Comparison of ENCODE assay signal across 17 mouse cellular contexts in genomic region chr5:69705168-69705532, GRCm38 (mm10).
A peak's percentile ranks its signal among the peaks of the same experiment; 100 is the strongest.
DNase-seq lines count a peak whose midpoint lies in the region; ATAC-seq and TF ChIP-seq lines count a peak whose summit lies in the region.
"Had no signal": no experiment of that assay in that cellular context is flagged by ENCODE, and none has a peak within 500 bp of the region (broad histone marks: within the 10 kb centered on the region; RNA-seq: fewer than 3 reads in every experiment).

No protein-coding gene starts in this region.

- 0 out of 2 replicates have a peak, but pooled peaks cover 3% of the 10 kb centered on the region for H3K4me1 ChIP-seq in midbrain, embryonic 13.5 days (replicated peaks)
- H3K4me1 ChIP-seq in midbrain, embryonic 11.5 days (ENCODE audit: control insufficient read depth, insufficient read depth, low read length): peaks cover 2% of the 10 kb centered on the region; the same call in 1 of the 2 replicates
- H3K4me1 ChIP-seq in hindbrain, embryonic 16.5 days (ENCODE audit: control insufficient read depth, insufficient read depth, low read depth, low read length): no peaks in the 10 kb centered on the region
- H3K4me1 ChIP-seq in intestine, postnatal 0 days (replicated peaks; ENCODE audit: control insufficient read depth, insufficient read depth, low read length): no peaks in the 10 kb centered on the region
- H3K4me1 ChIP-seq: embryonic facial prominence, embryonic 13.5 days had no signal

- no peaks in the 10 kb centered on the region for H3K27me3 ChIP-seq in midbrain, embryonic 13.5 days
- H3K27me3 ChIP-seq in midbrain, embryonic 11.5 days (ENCODE audit: control insufficient read depth, insufficient read depth, low read length): no peaks in the 10 kb centered on the region
- H3K27me3 ChIP-seq in hindbrain, embryonic 16.5 days (replicated peaks; ENCODE audit: control insufficient read depth, insufficient read depth, low read length): no peaks in the 10 kb centered on the region
- H3K27me3 ChIP-seq in intestine, postnatal 0 days (replicated peaks; ENCODE audit: control insufficient read depth, insufficient read depth, low read length): no peaks in the 10 kb centered on the region
- H3K27me3 ChIP-seq: embryonic facial prominence, embryonic 13.5 days had no signal

- H3K4me3 ChIP-seq in midbrain, embryonic 13.5 days (replicated peaks): no peak overlapping the region
- H3K4me3 ChIP-seq in midbrain, embryonic 11.5 days (ENCODE audit: low read depth, low read length): no peak overlapping the region
- H3K4me3 ChIP-seq in hindbrain, embryonic 16.5 days (ENCODE audit: low read length): no peak overlapping the region
- no peak overlapping the region for H3K4me3 ChIP-seq in intestine, postnatal 0 days (ENCODE audit: low read depth, low read length)
- H3K4me3 ChIP-seq: embryonic facial prominence, embryonic 13.5 days had no signal

- peak; percentile 8 to 59 for DNase-seq in cerebellum, postnatal 14 days
- DNase-seq in cerebellum, postnatal 4 days (ENCODE audit: low spot score in 2 of 2): no peak
- DNase-seq in midbrain, embryonic 11.5 days (ENCODE audit: low spot score, missing footprints): no peak
- DNase-seq in retina, postnatal 1 day: peak; percentile 55
- no peak for DNase-seq in urinary bladder, adult 18-20 months (ENCODE audit: low spot score in 2 of 2)
- DNase-seq: adrenal gland, postnatal 14 days; gastrocnemius, postnatal 36 days; kidney, adult 18-20 months; kidney, postnatal 10 days; liver; thymus, adult 2 months had no signal

- H3K4me2 ChIP-seq in midbrain, embryonic 13.5 days (replicated peaks): no peak overlapping the region
- no peak overlapping the region for H3K4me2 ChIP-seq in midbrain, embryonic 11.5 days
- H3K4me2 ChIP-seq in hindbrain, embryonic 16.5 days (ENCODE audit: low read length): no peak overlapping the region
- H3K4me2 ChIP-seq in intestine, postnatal 0 days (replicated peaks; ENCODE audit: low read depth): no peak overlapping the region
- H3K4me2 ChIP-seq: embryonic facial prominence, embryonic 13.5 days had no signal

- H3K9me3 ChIP-seq in midbrain, embryonic 13.5 days: no peaks in the 10 kb centered on the region
- no peaks in the 10 kb centered on the region for H3K9me3 ChIP-seq in midbrain, embryonic 11.5 days (ENCODE audit: control insufficient read depth, low read length)
- H3K9me3 ChIP-seq in hindbrain, embryonic 16.5 days (ENCODE audit: control insufficient read depth, low read length): no peaks in the 10 kb centered on the region
- H3K9me3 ChIP-seq in intestine, postnatal 0 days (ENCODE audit: control insufficient read depth): no peaks in the 10 kb centered on the region
- H3K9me3 ChIP-seq: embryonic facial prominence, embryonic 13.5 days; G1E had no signal

- no peak overlapping the region for H3K9ac ChIP-seq in midbrain, embryonic 13.5 days (replicated peaks)
- no peak overlapping the region for H3K9ac ChIP-seq in midbrain, embryonic 11.5 days (ENCODE audit: low read length)
- H3K9ac ChIP-seq in hindbrain, embryonic 16.5 days (ENCODE audit: low read depth, low read length): no peak overlapping the region
- no peak overlapping the region for H3K9ac ChIP-seq in intestine, postnatal 0 days (ENCODE audit: low read depth, low read length)
- H3K9ac ChIP-seq: embryonic facial prominence, embryonic 13.5 days had no signal

- no peak overlapping the region for H3K27ac ChIP-seq in midbrain, embryonic 13.5 days
- H3K27ac ChIP-seq in midbrain, embryonic 11.5 days (ENCODE audit: low read depth, low read length): no peak overlapping the region
- no peak overlapping the region for H3K27ac ChIP-seq in hindbrain, embryonic 16.5 days (ENCODE audit: low read depth, low read length)
- no peak overlapping the region for H3K27ac ChIP-seq in intestine, postnatal 0 days (ENCODE audit: low read depth, low read length)
- H3K27ac ChIP-seq: embryonic facial prominence, embryonic 13.5 days had no signal

- H3K36me3 ChIP-seq in midbrain, embryonic 13.5 days: no peaks in the 10 kb centered on the region
- H3K36me3 ChIP-seq in midbrain, embryonic 11.5 days (ENCODE audit: control insufficient read depth, insufficient read depth, low read length): no peaks in the 10 kb centered on the region
- no peaks in the 10 kb centered on the region for H3K36me3 ChIP-seq in hindbrain, embryonic 16.5 days (ENCODE audit: control insufficient read depth, insufficient read depth, low read length)
- H3K36me3 ChIP-seq in intestine, postnatal 0 days (ENCODE audit: control insufficient read depth, insufficient read depth): no peaks in the 10 kb centered on the region
- H3K36me3 ChIP-seq: embryonic facial prominence, embryonic 13.5 days; G1E had no signal

- WGBS in midbrain, embryonic 13.5 days: 60% methylated on average over 4 of the region's 4 CpGs
- WGBS in midbrain, embryonic 11.5 days: 74% methylated on average over 4 of the region's 4 CpGs
- WGBS in hindbrain, embryonic 16.5 days: 44% methylated on average over 4 of the region's 4 CpGs
- WGBS in intestine, postnatal 0 days: 78% methylated on average over 4 of the region's 4 CpGs

- TF ChIP-seq CTCF in intestine, postnatal 0 days (IDR thresholded peaks at IDR 0.05; ENCODE audit: low read depth): no peak

- ATAC-seq in midbrain, embryonic 13.5 days: 0 out of 2 replicates have a peak, but pooled peaks have one; percentile 50
- ATAC-seq in midbrain, embryonic 11.5 days (ENCODE audit: low FRiP score): no peak
- peak; percentile 76 for ATAC-seq in hindbrain, embryonic 16.5 days
- no peak for ATAC-seq in intestine, postnatal 0 days
- ATAC-seq: lung, postnatal 0 days had no signal

Comparison
In these comparisons a context has a peak if more than half of its experiments do, and no peak if none do; other contexts are left out.
1. DNase-seq: peak in cerebellum, postnatal 14 days (2 of 2) and retina, postnatal 1 day (single experiment); none in cerebellum, postnatal 4 days (0 of 2), midbrain, embryonic 11.5 days (single experiment) and urinary bladder, adult 18-20 months (0 of 2).
2. ATAC-seq: peak in midbrain, embryonic 13.5 days (single experiment) and hindbrain, embryonic 16.5 days (single experiment); none in midbrain, embryonic 11.5 days (single experiment) and intestine, postnatal 0 days (single experiment).